Mouse (Mus musculus): ENCODE measurements around the gene Rpl37. TPM values are rescaled to one million over a fixed set of nuclear protein-coding genes. Genes with fewer than 3 reads are reported as not detected.

Gene Rpl37
- total and polyA plus RNA-seq, 3 experiments: 646 to 1,787 (median 1,083) TPM

GRCm38 (mm10) chr15:5134945-5135483 lies 18.6 kb downstream of the Rpl37 start:
- Histone ChIP-seq H3K4me1 (ENCODE audit: control insufficient read depth in 1 of 2, insufficient read depth in 2 of 2) (no peaks in the 10 kb centered on the region), H3K9ac (ENCODE audit: insufficient read depth, low read depth) (no peak overlapping the region), H3K9me3 (replicated peaks; ENCODE audit: low read length) (no peaks in the 10 kb centered on the region), H3K4me3 (replicated peaks in 1 of 3; ENCODE audit: low read depth in 2 of 3, low read length in 2 of 3, poor library complexity in 1 of 3) (no peak overlapping the region), H3K27ac (ENCODE audit: insufficient read depth, low read depth) (no peak overlapping the region), H3K36me3 (replicated peaks in 1 of 2; ENCODE audit: control insufficient read depth in 1 of 2, insufficient read depth in 1 of 2, low read length in 1 of 2) (no peaks in the 10 kb centered on the region), H3K79me2 (replicated peaks; ENCODE audit: control insufficient read depth, extremely low read depth, insufficient read depth, poor library complexity, severe bottlenecking) (no peaks in the 10 kb centered on the region), H3K4me2 (ENCODE audit: insufficient read depth, low read depth, poor library complexity, severe bottlenecking) (no peak overlapping the region), H3K27me3 (replicated peaks) (no peaks in the 10 kb centered on the region)
- dilution Hi-C loops (cut with MboI; ENCODE audit: extremely low pct_ligation_motif_present, extremely low pct_unique_long_range_greater_than_20kb, low sequenced_read_pairs) (no loop called here), in situ Hi-C loops (cut with MboI; ENCODE audit: low pct_ligation_motif_present, low pct_unique_long_range_greater_than_20kb, low sequenced_read_pairs) (no loop called here)
- no peak for TF ChIP-seq JUN (IDR thresholded peaks at IDR 0.05; ENCODE audit: insufficient read depth, low read depth, low read length)
- no peak for TF ChIP-seq ELF1 (IDR thresholded peaks at IDR 0.05; ENCODE audit: low read depth, low read length)
- TF ChIP-seq EP300 (IDR thresholded peaks at IDR 0.05; ENCODE audit: low read length): no peak
- no peak for TF ChIP-seq CHD1 (IDR thresholded peaks at IDR 0.05; ENCODE audit: low read depth, low read length)
- TF ChIP-seq POLR2AphosphoS2 (IDR thresholded peaks at IDR 0.05; ENCODE audit: low read depth, low read length): no peak
- TF ChIP-seq KAT2A (IDR thresholded peaks at IDR 0.05; ENCODE audit: insufficient replicate concordance, low read length): no peak
- no peak for TF ChIP-seq MXI1 (IDR thresholded peaks at IDR 0.05; ENCODE audit: low read depth, low read length)
- TF ChIP-seq UBTF (IDR thresholded peaks at IDR 0.05; ENCODE audit: low read depth, low read length): no peak
- TF ChIP-seq MAFK (IDR thresholded peaks at IDR 0.05; ENCODE audit: insufficient replicate concordance, low read length): no peak
- TF ChIP-seq NRF1 (IDR thresholded peaks at IDR 0.05; ENCODE audit: low read depth, low read length): no peak
- TF ChIP-seq MAZ (IDR thresholded peaks at IDR 0.05; ENCODE audit: low read depth, low read length): no peak
- no peak for TF ChIP-seq RCOR1 (conservative IDR thresholded peaks at IDR 0.05; ENCODE audit: low read depth, low read length)
- no peak for TF ChIP-seq BHLHE40 (IDR thresholded peaks at IDR 0.05; ENCODE audit: low read depth, low read length)
- no peak for TF ChIP-seq RAD21 (IDR thresholded peaks at IDR 0.05; ENCODE audit: low read depth, low read length)
- no peak for TF ChIP-seq MEF2A (IDR thresholded peaks at IDR 0.05; ENCODE audit: borderline replicate concordance, low read depth, low read length)
- no peak for TF ChIP-seq ZC3H11A (IDR thresholded peaks at IDR 0.05; ENCODE audit: low read depth, low read length)
- TF ChIP-seq ETS1 (conservative IDR thresholded peaks at IDR 0.05; ENCODE audit: low read depth, low read length): no peak
- no peak for TF ChIP-seq MYC (IDR thresholded peaks at IDR 0.05; ENCODE audit: low read depth, low read length)
- no peak for TF ChIP-seq ZKSCAN1 (IDR thresholded peaks at IDR 0.05; ENCODE audit: borderline replicate concordance, low read depth, low read length)
- no peak for DNase-seq (ENCODE audit: extremely low read depth)

Data from CH12.LX (cell line).